Mouse (Mus musculus): ENCODE measurements at regions not wholly inside any gene's neighbourhood (a gene's known extent, or its start where the extent isn't known, plus 50 kb on each side); places are given as distances from the start of the nearest gene placed in this dataset.

DNA sequence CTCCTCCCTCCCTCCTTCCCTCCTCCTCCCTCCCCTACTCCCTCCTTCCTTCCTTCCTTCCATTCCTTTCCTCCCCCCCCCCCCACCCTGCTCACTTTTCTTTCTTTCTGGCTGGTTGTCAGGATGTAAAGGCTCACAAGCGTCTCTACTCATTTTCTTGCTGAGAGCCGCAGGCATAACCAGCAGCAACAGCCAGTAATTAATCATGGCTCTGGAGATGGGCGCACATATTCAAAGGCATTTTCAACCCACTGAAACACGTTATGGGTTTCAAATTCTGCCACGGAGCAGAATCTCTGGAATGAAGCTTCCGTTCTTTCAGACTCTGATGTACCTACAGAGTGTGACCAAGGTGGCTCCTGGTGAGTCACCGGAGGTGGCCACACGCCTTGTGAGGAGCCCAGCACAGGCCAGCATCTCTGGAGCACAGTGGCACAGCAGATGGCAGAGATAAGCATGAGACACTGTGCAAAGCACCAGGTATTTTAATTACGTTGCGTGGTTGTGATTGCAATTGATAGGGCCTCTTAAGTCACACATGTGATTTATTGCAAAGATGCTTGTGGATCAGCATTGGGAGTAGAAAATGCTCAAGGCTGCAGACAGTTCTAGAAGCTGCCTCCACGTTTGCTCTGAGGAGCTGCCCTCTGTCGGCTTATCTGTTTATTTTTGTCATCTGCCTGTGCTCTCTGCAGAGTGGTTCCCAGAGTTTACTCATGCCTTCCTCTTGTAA lies 236.0 kb downstream of the Mtx2 start:
- peak; percentile 48 for DNase-seq (ENCODE audit: low read depth, low spot score)

DNA sequence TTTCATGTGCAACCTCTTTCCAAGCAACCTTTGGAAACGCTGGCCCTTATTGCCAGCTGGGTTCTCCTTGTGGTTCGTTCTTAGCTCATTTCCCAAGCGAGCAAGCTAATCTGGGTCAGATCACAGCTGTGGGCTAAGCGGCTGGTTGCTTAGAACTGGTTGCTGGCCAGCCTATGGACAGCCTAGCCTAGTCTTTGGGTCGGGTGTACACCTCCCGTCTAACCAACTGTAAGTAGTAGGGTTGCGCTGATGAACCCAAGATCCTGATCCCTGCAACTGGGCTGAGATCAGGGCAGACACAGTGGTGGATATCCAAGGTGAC lies 236.5 kb downstream of the Mtx2 start:
- no peak for DNase-seq (ENCODE audit: low read depth, low spot score)

DNA sequence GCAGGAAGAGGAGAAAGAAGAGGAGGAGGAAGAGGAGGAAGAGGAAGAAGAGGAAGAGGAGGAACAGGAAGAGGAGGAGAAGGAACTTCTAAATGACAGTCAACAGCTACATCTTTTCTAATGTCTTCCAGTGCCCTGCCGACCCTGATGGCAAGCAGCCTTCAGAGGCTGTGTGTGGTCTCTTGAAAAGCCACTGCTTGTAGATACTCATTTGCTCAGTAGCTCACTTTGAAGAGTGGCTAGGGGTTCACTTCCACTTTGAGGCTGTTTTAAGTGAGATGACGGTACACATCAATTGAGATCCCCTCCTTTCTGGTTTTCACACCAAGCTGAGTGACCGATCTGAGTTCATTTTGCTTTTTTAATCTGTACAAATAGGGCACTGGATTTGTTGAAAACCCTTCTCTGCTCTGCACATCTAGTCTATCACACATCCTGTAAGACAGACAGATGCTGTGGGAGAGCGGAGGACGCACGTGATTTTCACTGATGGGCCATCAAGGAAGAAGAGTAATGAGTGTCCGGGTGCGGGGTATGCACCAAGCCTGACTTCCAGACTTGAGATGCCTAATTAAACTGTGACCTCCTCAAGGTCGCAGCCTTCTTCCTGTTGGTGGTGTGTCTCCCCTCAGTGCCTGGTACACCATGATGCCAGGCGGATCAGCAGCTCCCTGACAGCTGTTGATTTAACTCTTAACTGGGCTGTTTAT lies 239.0 kb downstream of the Mtx2 start:
- DNase-seq (ENCODE audit: low read depth, low spot score), result no peak

GRCm38 (mm10) chr2:75065304-75065703 lies 239.7 kb downstream of the Mtx2 start:
- DNase-seq (ENCODE audit: low read depth, low spot score), result peak; percentile 19

DNA sequence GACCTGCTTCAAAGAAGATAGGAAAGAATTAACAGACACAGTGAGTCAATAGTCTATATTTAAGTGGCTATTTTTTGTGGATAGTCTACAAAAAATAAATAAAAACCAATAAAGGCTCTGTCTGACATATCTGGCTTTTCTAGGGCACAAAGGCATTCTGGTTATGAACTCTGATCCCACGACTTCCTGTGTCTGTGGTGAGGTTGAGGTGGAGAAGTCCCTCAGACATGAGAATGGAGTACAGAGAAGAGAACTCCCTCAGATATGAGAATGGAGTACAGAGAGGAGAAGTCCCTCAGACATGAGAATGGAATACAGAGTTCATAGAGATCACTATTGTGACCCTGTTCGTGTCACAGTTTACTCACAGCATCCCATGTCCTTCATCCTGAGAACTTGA lies 243.7 kb downstream of the Mtx2 start:
- no peak for DNase-seq (ENCODE audit: low read depth, low spot score)

DNA sequence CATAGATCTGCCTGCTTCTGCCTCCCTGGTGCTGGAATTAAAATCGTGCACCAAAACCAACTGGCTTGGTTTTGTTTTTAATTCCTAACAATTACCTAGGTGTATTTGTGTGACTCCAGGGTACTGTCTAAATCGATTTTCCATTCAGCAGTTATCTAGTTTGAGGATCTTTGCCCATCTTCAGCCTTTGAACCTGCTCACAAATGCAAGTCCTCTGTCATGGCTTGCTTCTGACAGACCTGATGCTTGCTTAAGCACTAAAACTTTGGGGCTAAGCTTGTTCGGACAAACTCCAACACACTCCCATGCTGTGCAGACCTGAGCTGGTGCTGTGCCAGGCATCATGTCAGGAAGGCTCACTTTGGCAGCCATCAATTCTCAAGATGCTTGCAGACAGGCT lies 246.4 kb downstream of the Mtx2 start:
- DNase-seq (ENCODE audit: low read depth, low spot score), result no peak

DNA sequence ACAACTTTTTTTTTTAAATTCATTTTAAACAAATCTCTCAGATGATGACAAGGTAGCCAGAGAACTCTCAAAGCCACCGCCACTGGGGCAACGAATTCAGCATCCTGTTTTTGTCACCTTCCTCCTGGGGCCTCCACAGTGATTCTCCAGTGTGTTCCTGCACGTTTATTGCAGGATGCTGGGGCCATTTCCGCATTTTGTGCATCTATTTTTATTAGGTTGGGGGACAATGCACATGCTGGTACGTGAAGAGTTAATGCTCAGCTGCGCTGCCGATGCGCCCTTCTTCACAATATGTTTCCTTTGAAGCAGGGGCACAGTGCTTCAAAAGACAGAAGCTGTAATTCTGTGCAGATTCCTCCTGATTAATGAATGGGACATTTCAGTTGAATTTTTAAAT lies 246.9 kb downstream of the Mtx2 start:
- no peak for DNase-seq (ENCODE audit: low read depth, low spot score)

DNA sequence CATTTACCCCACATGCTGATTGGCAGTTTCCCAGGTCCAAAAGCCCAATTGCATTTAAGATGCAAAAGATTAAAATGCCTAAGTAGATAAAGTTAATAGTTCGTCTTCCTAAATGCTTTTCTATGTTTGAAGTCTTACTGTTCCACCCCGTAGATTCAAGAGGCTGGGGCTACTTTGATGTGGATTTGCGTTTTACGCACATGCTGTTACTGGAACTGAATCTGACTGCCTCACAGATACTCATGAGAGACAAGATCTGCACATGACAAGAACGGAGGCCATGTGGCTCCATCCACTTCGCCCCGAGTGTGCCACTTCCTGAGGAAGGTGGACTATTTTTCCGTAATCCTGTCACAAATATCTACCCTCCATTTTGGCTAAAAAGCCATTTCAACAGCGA lies 247.6 kb downstream of the Mtx2 start:
- DNase-seq (ENCODE audit: low read depth, low spot score), result no peak

- DNase-seq (ENCODE audit: low read depth, low spot score), result no peak
Observed at GRCm38 (mm10) chr2:75087164-75087563, 261.6 kb downstream of the Mtx2 start.

- DNase-seq (ENCODE audit: low read depth, low spot score), result no peak
Observed at GRCm38 (mm10) chr2:75089186-75089585, 263.6 kb downstream of the Mtx2 start.

- DNase-seq (ENCODE audit: low read depth, low spot score), result no peak
Observed at GRCm38 (mm10) chr2:75089616-75090015, 264.0 kb downstream of the Mtx2 start.

DNA sequence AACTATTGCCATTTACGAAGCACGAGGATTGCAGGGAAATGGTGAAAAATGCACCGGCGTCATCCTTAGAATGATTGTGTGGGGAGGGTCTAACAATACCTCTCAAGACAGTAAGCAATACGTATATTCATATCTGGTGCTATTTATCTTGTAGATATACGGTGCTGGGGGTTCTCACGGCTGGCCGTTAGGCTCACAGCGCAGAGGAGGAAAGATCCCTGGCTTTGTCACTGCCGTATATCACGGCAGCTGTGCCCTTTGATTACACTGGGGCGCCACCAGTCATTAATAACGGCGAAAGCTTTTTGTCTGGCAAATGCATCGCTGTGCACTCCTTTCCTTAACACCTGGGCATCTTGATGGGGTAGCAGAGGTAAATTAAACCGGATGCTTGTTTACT lies 264.8 kb downstream of the Mtx2 start:
- DNase-seq (ENCODE audit: low read depth, low spot score), result no peak

- no peak for DNase-seq (ENCODE audit: low read depth, low spot score)
Observed at GRCm38 (mm10) chr2:75101501-75101900, 275.9 kb downstream of the Mtx2 start.

- DNase-seq (ENCODE audit: low read depth, low spot score), result no peak
Observed at GRCm38 (mm10) chr2:75112751-75113150, 287.1 kb downstream of the Mtx2 start.

GRCm38 (mm10) chr2:75114375-75114774 lies 288.8 kb downstream of the Mtx2 start:
- peak; percentile 78 for DNase-seq (ENCODE audit: low read depth, low spot score)

GRCm38 (mm10) chr2:75118348-75118926 lies 292.8 kb downstream of the Mtx2 start:
- no peak for DNase-seq (ENCODE audit: low read depth, low spot score)

DNA sequence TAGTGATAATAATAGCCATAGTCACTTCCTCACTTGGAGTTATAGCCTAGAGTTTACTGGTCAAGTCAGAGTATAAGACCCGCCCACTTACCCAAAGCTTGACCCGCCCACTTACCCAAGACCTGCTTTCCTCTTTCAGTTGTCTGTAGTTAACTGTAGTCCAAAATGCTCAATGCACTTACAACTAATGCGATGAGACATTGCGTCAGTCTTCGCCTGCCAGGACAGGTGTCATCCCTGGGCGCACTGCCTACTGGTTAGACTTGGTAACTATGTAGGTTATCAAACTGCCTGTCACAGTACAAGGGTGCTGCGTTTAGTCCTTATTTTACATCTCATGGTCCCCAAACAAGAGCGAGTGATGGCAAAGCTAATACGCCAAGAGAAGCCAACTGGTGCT lies 294.0 kb downstream of the Mtx2 start:
- DNase-seq (ENCODE audit: low read depth, low spot score), result no peak

GRCm38 (mm10) chr2:75133298-75134080 lies 307.9 kb downstream of the Mtx2 start:
- no peak for DNase-seq (ENCODE audit: low read depth, low spot score)

DNA sequence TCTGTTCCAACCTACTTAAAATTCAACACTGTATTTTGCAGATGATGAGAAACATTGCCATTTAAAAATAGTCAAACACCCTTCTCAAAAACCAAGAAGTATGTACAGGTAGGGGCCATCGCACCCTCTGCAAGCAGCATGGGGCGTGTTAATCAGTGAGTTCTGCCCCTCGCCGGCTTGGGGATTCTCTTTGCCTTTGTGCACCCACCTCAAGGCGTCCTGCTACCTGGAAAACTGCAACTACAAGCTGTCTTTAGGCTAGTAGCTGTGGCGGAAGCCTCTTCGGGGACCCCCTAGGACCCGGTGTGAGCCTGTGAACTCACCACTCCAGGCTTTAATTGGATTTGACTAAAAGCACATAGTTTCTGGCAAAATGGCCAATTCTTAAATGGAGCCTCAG lies 311.0 kb downstream of the Mtx2 start:
- no peak for DNase-seq (ENCODE audit: low read depth, low spot score)

DNA sequence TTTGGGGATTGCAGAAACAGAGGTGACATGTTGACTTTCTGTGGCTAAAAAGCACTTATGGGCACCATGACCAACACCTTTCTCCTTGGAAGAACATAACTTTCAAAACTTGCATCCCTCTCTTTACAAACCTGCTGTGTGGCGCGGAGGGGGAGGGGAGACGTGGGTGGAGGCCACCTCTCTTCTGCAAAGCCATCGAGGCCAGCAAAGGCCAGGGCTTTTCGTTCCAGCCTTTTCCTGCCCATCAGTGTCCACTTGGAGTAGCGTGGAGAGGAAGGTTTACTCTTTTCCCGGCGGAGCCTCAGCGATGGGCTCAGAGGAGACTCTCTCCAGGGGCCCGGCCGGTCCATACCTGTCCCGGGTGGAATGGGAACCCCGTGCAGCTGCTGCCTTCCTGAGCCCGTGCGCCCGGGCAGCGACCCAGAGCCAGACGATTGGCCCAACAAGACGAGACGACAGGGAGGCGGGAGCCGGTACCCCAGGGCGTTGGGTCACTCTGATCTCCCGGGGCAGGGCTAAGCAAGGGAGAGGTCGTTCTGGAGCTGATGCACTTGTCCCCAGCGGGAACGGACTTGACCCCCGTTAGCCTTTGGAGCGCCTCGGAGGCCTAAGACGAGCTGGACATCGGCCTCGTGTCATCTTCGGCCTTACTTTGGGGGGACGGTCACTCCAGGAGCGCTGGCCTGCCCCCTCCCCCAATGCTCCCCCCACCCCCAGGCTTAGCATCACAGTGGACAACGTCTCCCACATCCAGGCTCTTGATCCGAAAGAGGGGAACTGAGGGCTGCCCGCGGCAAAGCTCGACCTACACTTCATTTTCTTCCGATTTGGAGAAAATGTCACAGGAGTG lies 311.8 kb downstream of the Mtx2 start:
- no peak for DNase-seq (ENCODE audit: low read depth, low spot score)

GRCm38 (mm10) chr2:75137983-75138745 lies 312.6 kb downstream of the Mtx2 start:
- peak; percentile 31 for DNase-seq (ENCODE audit: low read depth, low spot score)

Data from brain, adult 2 months (tissue).